Mouse (Mus musculus): ENCODE data around the gene Tspan18.

DNA sequence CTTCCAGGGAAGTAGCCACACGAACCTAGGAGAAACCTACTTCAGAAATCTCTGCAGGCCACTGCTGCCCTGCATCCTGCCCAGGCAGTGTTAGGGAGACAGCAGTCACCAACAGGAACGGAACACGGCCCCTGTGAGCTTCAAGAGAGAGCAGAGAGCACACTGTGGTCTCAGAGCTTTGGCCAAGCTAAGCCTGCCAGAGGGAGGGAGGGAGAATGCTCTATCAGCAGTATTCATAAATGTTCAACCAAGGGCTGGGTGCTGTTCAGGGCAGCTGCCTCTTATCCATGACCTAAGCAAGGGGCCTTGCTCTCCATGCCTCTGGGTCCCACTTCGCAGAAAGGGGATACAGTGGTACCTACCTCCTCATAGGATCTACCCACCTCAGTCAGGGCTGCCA lies 51.7 kb downstream of the Tspan18 start:
- TF ChIP-seq SIN3A (IDR thresholded peaks at IDR 0.05; ENCODE audit: low read length) (no peak), CTCF (conservative IDR thresholded peaks at IDR 0.05 in 1 of 2, IDR thresholded peaks at IDR 0.05 in 1 of 2; ENCODE audit: low read depth in 2 of 2, low read length in 2 of 2) (no peak), USF2 (conservative IDR thresholded peaks at IDR 0.05; ENCODE audit: low read depth, low read length) (no peak), EP300 (IDR thresholded peaks at IDR 0.05; ENCODE audit: low read length) (no peak), POLR2A (IDR thresholded peaks at IDR 0.05; ENCODE audit: low read depth, low read length) (no peak), MAX (IDR thresholded peaks at IDR 0.05; ENCODE audit: low read length) (no peak), CHD1 (IDR thresholded peaks at IDR 0.05; ENCODE audit: low read depth, low read length) (no peak), ZC3H11A (IDR thresholded peaks at IDR 0.05; ENCODE audit: low read depth, low read length) (no peak), ETS1 (conservative IDR thresholded peaks at IDR 0.05; ENCODE audit: low read depth, low read length) (no peak), PAX5 (IDR thresholded peaks at IDR 0.05; ENCODE audit: low read length) (no peak), GABPA (IDR thresholded peaks at IDR 0.05; ENCODE audit: insufficient replicate concordance, low read depth, low read length) (no peak), IRF4 (IDR thresholded peaks at IDR 0.05; ENCODE audit: low read depth, low read length) (no peak), MAFK (IDR thresholded peaks at IDR 0.05; ENCODE audit: insufficient replicate concordance, low read length) (no peak)

Data from CH12.LX (cell line).